Mouse (Mus musculus) left cerebral cortex, postnatal 14 days (tissue): ENCODE measurements around the gene Pakap. TPM values are rescaled to one million over a fixed set of nuclear protein-coding genes. Genes with fewer than 3 reads are reported as not detected.
"Not testable (repeated sequence)": the region's sequence is repeated elsewhere in the genome, so short reads cannot be mapped to it uniquely, and the experiment has no call there.

Source experiments
- DNase-seq, 2 experiments: peaks; one replicate each; pipeline ENCODE4 v3.0.0; 2021 to 2022; ENCODE audit warnings: low spot score in 2 of 2, mixed read lengths in 1 of 2
- intact Hi-C: fragments of 180-260 bp; cut with DNase I; formaldehyde crosslinking; loops from one replicate; pipeline ENCODE4 v1.15.1; 2025
- total RNA-seq, 2 experiments: library from RNA; stranded (reverse); gene quantifications; 2 replicates each; pipeline ENCODE4 v1.2.3; 2021

Gene Pakap
- total RNA-seq, 2 experiments from 2014 or later: 20.4 to 21.3 TPM

DNA sequence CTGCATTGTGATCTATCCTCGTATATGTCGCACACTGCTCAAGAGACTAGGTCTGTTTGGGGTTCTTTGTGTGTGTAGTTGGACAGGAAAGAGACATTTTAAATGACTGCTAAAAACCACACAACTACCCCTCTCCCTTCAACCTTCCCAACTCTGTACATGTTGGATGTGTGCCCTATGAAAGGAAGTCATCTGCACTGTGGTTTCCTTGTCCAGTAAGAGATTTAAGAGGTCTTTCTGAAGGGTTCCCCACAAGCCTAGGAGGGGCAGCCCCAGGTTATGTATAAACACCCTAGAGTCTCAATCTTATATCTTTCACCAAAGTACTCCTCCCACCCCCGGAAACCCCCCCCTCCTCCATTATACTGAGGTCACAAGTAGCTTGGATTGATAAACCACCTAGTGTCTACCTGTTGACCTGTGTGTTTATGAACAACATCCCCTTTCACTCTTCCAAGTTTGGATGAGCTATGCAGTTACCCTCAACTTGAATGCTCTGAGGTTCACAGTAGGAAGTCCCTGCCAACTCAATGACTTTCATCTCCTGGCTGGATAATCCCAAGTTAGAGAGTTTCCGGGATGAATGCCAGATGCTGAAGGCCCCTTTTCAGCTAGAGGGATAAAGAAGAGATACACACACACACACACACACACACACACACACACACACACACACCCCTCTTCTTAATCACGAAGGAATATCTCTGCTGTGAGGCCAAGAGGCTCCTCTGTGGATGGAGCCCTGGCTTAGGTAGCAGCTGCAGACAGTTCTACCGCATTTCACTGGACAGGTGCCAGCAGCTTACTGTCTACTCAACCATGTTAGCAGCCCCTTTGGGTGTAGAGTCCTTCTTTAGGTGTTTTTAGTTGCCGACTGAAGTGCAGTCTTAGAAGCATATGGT is 315.8 kb downstream of the Pakap start:
- intact Hi-C loops: loop anchor here (5.0 kb wide), 1 partner anchor 211 kb away; no protein-coding TSS in a partner anchor
- DNase-seq: peak in 1 of 2 experiments; percentile 22

DNA sequence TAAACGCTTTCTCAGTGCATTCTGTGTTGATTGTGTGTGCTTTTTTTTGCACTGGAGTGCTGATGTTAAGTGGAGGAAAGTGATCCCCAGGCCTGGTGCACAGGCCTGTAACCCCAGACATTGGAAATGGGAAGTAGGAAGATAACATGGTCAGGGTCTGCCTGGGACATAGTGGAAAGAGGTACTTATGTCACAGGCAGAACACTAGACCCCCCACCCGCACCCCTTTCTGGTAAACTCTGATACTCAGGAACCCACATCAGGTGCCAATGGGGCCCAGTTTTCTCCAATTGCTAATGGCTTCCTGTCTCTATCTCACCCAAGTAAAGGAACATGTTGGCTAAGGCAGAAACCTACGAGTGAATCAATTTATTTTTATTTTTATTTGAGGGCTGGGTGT is 316.5 kb downstream of the Pakap start:
- no peak for DNase-seq
- intact Hi-C loops: loop anchor here (5.0 kb wide), 1 partner anchor 212 kb away; no protein-coding TSS in a partner anchor

DNA sequence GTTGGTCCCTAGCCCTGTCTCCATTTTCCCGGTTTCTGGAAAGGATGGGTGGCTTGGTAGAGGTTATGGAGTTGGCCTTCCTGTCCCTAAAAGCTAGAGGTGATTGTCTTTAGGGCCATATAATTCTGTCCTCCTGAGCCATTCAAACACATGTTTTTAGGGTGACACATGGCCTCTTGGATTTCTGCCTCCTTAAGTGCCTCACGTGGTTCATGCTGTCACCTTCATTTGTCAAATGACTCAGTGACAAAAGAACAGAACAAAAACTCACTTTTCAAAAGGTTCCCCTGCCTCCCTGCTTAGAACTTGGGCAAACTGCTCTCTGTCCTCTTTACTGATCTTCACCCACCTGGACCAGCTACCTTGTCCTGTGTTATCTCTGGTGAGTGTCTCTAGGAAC is 317.2 kb downstream of the Pakap start:
- intact Hi-C loops: no loop called here
- DNase-seq: no peak

DNA sequence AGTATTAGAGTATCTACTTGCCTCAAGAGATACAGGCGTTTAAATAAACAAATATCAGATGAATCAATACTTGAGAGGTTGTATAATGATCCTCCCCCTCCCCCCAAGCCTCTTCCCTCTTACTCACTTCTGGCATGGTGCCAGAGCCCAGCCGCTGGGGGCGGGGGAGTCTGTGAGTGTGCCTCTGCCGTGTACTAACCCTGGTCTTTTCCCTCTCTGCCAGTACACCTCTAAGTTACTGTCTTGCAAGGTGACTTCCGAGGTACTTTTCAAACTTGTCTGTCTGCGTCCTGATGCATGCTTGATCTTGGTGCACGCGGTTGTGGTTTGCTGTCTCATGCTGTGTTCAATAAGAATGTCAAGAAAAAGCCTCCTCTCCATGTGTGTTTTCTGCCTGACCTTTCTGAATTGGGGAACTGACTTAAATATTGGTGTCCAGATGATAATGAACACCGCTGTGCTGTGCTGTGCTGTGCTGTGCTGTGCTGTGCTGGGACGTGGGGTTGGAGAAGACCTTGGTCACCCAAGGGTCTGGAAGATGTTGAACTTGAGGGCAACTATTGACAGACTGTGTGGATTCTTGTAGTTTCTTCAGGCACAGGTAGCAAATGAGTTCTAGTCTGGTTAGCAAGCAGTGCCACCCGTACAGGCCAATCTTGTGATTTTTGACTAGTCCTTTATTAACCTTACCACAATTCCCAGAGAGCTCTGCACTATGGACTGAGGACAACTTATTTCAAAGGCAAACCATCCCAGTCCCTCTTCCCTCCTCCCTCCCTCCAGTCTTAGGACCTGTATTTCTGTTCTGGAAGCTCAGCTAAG is 318.3 kb downstream of the Pakap start:
- intact Hi-C loops: no loop called here
- DNase-seq: no peak

DNA sequence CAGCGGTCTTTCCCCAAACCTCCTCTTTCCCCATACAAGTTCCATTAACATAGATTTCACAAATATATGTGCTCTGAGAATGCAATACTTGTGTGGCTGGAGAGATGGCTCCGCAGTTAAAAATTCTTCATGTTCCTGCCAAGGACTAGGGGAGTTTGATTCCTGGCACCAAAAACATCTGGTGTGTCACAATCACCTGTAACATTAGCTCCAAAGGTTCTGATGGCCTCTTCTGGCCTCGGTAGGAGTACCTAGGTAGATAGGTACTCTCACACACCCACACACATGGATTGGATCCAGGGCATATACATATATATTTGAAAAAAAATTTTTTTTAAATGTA is 318.9 kb downstream of the Pakap start:
- DNase-seq: no peak
- intact Hi-C loops: no loop called here

DNA sequence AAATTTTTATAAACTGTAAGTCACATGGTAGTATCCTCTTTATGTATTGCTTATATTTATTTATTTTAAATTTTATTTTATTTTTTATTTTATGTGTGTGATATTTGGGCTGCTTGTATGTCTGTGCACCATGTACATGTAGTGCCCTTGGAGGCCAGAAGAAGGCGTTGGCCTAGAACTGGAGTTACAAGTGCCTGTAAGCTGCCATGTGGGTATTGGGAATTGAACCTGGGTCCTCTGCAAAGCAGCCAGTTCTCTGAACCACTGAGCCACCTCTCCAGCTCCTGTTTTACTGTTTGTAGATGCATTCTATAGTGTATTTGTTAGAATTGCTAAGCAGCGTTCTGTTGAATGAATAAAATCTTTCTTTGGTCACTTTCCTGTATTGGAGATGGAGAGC is 320.3 kb downstream of the Pakap start:
- DNase-seq: no peak
- intact Hi-C loops: no loop called here

DNA sequence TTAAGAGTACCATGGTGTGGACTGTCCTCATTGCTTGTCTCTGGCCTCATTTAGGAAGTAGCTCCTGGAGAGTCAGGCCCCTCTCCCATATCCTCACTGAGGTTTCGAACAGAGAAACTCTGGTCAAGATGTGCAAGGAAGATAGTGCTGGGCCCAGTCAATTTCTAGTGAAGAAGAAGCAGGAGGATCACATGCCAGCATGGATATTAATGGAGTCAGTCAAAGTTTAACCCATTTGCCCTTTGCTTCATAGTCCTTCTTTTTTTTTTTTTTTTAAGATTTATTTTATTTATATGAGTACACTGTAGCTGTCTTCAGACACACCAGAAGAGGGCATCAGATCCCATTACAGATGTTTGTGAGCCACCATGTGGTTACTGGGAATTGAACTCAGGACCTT is 321.0 kb downstream of the Pakap start:
- intact Hi-C loops, DNase-seq: not testable (repeated sequence)

DNA sequence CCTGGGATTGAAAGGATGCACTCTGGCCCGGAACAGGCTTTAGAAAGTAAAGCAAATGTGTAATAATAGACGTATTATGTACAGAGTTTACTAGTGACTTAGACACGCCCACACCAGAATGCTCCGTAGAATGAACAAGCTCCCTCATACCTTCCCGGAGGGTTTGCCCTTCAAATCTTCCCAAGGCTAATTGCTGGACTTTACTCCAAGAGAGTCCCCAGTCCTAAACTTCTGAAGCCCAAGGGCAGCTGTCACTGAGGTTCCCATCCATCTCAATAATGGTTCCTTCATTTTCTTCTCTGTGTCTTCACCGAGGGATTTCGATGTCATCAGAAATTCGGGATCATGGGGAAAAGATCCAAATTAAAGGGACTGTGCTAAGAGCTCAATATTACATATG is 321.8 kb downstream of the Pakap start:
- intact Hi-C loops: no loop called here
- DNase-seq: no peak

DNA sequence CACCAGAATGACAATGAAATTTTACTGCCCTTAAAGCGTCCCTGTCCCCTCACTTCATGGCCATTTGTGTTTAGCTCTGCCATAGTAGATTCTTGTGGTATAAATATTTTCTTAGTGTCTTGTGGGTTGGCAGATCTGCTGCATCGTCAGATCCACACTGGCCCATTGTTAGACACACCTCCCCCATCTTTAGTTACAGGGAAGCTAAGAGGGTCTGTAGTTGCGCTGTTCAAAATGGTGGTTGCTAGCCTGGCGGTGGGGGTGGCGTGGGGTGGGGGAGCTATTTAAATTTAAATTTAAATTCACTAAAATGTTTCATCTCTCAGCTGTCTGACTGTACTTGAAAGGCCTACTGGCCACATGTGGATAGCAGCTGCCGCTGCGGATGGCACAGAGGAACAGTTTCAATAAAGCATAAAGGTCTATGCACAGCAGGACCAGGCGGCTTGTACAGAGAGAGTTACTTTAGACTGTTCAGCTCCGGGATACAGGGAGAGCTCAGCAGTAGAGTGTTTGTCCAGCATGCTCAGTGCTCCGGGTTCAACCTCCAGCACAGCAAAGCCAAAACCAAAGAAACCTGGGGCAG is 324.1 kb downstream of the Pakap start:
- no peak for DNase-seq
- intact Hi-C loops: no loop called here

DNA sequence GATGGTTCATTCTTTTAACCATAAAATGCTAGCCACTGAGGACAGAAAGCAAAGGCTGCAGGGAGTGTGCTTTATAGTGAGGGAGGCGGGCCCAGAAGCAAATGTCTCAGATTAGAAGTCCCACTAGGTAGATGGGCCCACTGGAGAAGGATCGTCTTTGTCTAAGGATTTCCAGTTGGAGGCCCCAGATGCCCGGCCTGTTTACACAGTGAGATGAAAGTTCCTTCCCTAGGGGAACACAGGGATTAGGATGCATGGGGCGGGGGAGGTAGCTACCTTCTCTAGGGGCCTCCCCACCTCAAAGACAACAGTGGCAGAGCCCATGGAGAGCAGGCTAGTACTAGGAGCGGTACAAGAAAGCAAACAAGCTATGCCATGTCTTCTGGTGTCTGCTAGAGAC is 327.2 kb downstream of the Pakap start:
- no peak for DNase-seq
- intact Hi-C loops: no loop called here

DNA sequence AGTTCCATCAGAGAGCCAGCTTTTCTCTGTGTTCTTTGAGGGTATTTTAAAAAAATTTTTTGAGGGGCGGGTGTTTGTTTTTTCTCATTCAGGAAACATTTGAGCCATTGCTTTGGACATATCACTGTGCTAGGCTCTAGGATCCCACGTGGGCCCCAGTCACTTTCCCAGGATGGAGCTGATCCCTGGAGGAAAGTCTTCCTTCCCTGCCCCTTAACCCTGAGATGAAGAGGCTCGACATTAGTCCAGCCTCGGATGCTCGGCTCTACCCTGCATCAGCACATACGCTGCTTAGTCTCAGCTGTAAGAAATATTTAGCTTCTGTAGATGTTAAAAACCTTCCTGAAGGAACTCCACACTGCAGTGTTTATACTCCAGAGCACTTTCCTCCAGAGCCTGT is 327.9 kb downstream of the Pakap start:
- intact Hi-C loops: no loop called here
- DNase-seq: no peak

DNA sequence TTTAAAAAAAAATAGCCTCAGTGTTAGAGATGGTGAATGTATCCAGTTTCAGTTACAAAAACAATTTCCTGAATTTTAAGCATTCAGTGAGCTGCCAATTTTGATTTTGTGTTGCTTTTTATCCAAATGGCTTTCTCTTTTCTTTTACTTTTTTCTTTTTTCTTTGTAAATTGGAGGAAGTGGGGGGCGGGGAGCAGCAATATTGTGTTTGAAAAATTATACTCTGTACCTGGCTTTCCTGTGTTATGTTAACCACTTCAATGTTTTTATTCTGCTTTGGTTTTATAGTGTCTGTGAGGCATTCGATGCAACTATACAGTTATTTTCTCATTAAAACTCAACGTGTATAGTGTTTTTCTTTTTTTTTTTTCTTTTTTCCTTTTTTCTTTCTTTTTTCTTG is 328.7 kb downstream of the Pakap start:
- intact Hi-C loops: no loop called here
- no peak for DNase-seq

DNA sequence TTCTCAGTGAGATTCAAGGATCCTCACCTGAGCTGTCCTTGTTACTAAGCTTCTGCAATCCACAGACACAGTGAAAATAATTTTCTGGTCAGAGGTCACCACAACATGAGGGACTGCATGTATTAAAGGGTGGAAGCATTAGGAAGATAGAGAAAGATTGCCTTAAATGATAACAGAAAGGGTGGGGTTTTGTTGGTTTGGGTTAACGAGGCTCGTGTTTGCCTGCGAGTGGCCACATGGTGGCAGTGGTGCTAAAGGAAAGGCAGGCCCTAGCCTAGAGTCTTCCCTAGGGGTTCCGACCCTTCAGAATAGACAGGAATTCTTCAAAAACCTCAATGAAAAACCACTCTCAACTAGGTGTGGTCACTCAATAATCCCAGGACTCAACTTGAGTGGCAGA is 333.2 kb downstream of the Pakap start:
- DNase-seq: peak in 1 of 2 experiments; percentile 43
- intact Hi-C loops: loop anchor here (2.0 to 10.0 kb wide), 2 partner anchors 180 to 354 kb away; no protein-coding TSS in a partner anchor

DNA sequence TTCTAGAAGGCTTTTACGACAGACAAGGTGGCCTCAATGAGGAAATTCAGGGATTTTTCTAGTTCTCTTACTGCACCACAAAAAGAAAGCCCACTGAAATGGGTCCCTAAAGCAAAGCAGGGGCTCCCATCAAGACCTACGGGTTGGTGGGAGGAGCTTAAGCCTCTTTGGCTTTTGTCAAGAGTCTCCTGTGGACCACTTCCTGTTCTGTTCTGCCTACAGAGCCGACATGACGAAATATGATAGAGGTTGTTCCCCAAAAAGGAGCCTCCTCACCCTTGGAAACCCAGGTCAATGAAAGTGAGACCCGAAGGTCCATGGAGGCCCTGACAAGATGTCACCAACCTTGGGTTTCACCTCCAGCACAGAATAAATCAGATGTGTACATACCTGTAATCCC is 334.6 kb downstream of the Pakap start:
- intact Hi-C loops: loop anchor here (10.0 kb wide), 1 partner anchor 352 kb away; no protein-coding TSS in a partner anchor
- no peak for DNase-seq

DNA sequence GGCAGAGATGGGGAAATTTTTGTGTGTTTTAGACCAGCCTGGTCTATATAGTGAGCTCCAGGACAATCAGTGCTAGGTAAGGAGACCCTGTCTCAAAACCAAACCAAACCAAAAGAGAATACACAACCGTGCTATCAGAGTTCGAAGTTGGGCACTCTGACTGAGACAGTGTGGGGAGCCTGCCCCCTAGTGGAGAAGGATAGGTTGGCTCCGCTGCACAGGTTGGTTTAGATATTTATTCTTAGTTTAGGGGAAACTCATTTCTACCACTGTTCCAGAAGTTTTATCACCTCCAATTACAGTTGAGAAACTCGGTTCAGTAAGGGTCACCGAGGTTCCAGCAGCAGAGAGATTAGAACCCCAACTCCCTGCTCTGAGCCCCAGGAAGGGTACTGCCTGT is 336.2 kb downstream of the Pakap start:
- intact Hi-C loops: loop anchor here (10.0 kb wide), 1 partner anchor 351 kb away; no protein-coding TSS in a partner anchor
- DNase-seq: peak; percentile 62 to 78

DNA sequence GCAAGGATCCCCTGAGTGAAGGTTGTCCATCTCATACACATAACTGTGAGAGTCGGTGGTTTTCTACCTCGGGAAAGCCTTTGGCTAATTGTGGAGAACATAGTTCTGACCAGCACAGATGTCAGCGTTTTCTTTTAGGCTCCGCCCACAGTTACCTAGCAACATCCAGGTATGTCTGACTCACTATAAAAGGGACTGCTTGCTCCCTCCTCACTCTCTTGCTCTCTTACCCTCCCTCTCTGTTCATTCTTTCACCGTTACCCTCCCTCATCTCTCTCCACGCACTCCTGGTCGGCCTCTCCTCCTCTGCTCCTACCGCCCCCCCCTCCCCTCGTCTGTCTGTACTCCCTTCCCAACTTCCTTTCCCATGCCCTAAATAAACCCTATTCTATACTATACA is 336.7 kb downstream of the Pakap start:
- intact Hi-C loops: loop anchor here (10.0 kb wide), 1 partner anchor 350 kb away; no protein-coding TSS in a partner anchor
- DNase-seq: no peak

DNA sequence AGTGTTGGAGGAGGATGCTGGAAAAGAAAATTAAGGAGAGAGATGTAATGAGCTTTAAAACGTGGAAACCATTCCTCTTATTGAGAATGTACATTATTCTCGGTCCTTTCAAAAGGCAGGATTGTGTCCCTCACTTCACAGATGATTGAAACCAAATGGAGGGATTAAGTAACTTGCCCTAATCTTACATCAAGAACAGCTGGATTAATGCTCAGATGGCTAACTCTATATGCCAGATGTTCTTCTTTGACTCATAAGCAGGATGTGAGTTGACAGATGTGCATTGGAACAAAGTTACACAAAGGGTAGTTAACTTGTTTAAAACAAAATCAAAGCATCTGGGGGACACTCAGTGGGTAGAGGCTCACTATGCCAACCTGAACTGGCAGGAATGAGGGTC is 338.7 kb downstream of the Pakap start:
- intact Hi-C loops: loop anchor here (10.0 kb wide), 1 partner anchor 348 kb away; no protein-coding TSS in a partner anchor
- no peak for DNase-seq

DNA sequence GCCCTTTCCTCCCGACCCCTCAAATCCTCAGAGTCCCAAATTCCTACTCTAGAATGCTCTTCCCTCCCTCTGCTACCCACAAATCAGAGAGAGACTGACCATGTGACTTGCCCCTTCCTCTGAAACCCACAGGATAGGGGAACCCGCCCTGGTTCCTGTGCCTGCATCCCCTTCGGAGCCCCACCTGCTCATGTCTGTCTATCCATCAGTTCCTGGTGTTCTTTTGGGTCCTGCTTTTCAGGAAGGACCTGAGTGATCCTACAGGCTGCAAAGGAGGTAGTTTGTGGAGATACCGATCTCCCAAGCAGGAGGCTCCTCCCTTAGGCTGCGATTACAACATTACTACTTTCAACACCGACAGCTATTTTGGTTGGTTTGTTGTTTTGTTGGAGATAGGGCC is 340.9 kb downstream of the Pakap start:
- DNase-seq: no peak
- intact Hi-C loops: loop anchor here (10.0 kb wide), 1 partner anchor 346 kb away; no protein-coding TSS in a partner anchor

DNA sequence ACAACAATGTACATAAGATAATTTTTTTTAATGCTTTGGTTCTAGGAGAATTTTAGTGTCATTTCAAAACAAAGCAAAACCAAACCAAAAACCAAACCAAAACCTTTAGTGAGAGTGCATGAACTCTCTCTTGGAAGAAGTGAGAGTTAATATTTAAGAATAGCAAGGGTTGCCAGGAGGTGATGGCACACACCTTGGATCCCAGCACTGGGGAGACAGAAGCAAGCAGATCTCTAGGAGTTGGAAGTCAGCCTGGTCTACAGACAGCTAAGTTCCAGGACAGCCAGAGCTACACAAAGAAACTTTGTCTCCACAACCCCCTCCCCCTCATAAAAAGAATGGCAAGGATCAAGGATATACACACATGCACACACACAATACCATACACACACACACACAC is 345.0 kb downstream of the Pakap start:
- intact Hi-C loops: no loop called here
- no peak for DNase-seq
